In genomic region chr7:84681558-84681957, GRCm38 (mm10) we compare ENCODE assay signal across 17 mouse cellular contexts. TPM values are rescaled to one million over a fixed set of nuclear protein-coding genes. Genes with fewer than 3 reads are reported as not detected.
DNase-seq lines count a peak whose midpoint lies in the region; ATAC-seq and TF ChIP-seq lines count a peak whose summit lies in the region.
"Had no signal": no experiment of that assay in that cellular context is flagged by ENCODE, and none has a peak within 500 bp of the region (broad histone marks: within the 10 kb centered on the region; RNA-seq: fewer than 3 reads in every experiment).

No protein-coding gene starts in this region.

- DNase-seq in midbrain, embryonic 10.5 days (ENCODE audit: low spot score), result no peak
- no peak for DNase-seq in midbrain, embryonic 11.5 days (ENCODE audit: low spot score, missing footprints)
- no peak for DNase-seq in cerebellum, adult 2 months
- no peak for DNase-seq in right cerebral cortex, adult 18-20 months
- DNase-seq: adrenal gland, adult 2 months; cerebellum, adult 18-20 months; kidney, adult 2 months; kidney, postnatal 36 days; liver; right cerebral cortex, postnatal 25 days had no signal

- H3K27me3 ChIP-seq in midbrain, embryonic 10.5 days (ENCODE audit: low read depth, poor library complexity, severe bottlenecking), result no peaks in the 10 kb centered on the region
- no peaks in the 10 kb centered on the region for H3K27me3 ChIP-seq in midbrain, embryonic 11.5 days (ENCODE audit: control insufficient read depth, insufficient read depth, low read length)
- no peaks in the 10 kb centered on the region for H3K27me3 ChIP-seq in myocyte (ENCODE audit: control insufficient read depth, insufficient read depth, insufficient read length)
- H3K27me3 ChIP-seq in cerebellum, adult 2 months (ENCODE audit: control insufficient read depth, insufficient read depth, low read length), result no peaks in the 10 kb centered on the region
- H3K27me3 ChIP-seq: embryonic facial prominence, embryonic 13.5 days; lung, embryonic 15.5 days had no signal

- H3K9ac ChIP-seq in midbrain, embryonic 11.5 days (ENCODE audit: low read length), result no peak overlapping the region
- H3K9ac ChIP-seq: embryonic facial prominence, embryonic 13.5 days; lung, embryonic 15.5 days had no signal

- peaks cover 44% of the 10 kb centered on the region for H3K4me1 ChIP-seq in midbrain, embryonic 10.5 days
- H3K4me1 ChIP-seq in midbrain, embryonic 11.5 days (ENCODE audit: control insufficient read depth, insufficient read depth, low read length), result peaks cover 18% of the 10 kb centered on the region
- no peaks in the 10 kb centered on the region for H3K4me1 ChIP-seq in cerebellum, adult 2 months (ENCODE audit: control insufficient read depth, insufficient read depth, low read length)

- H3K4me3 ChIP-seq in midbrain, embryonic 10.5 days, result no peak overlapping the region
- no peak overlapping the region for H3K4me3 ChIP-seq in midbrain, embryonic 11.5 days (ENCODE audit: low read depth, low read length)
- no peak overlapping the region for H3K4me3 ChIP-seq in myocyte
- no peak overlapping the region for H3K4me3 ChIP-seq in cerebellum, adult 2 months (replicated peaks; ENCODE audit: insufficient read depth, low read depth, low read length)
- H3K4me3 ChIP-seq: embryonic facial prominence, embryonic 13.5 days; lung, embryonic 15.5 days had no signal

- no peak overlapping the region for H3K4me2 ChIP-seq in midbrain, embryonic 11.5 days
- H3K4me2 ChIP-seq in myocyte (ENCODE audit: low read depth), result peak overlapping the region; percentile 0
- H3K4me2 ChIP-seq: embryonic facial prominence, embryonic 13.5 days; lung, embryonic 15.5 days had no signal

- H3K9me3 ChIP-seq in midbrain, embryonic 10.5 days (replicated peaks), result no peaks in the 10 kb centered on the region
- H3K9me3 ChIP-seq in midbrain, embryonic 11.5 days (ENCODE audit: control insufficient read depth, low read length), result no peaks in the 10 kb centered on the region
- H3K9me3 ChIP-seq: embryonic facial prominence, embryonic 13.5 days; lung, embryonic 15.5 days had no signal

- TF ChIP-seq POLR2A in myocyte (IDR thresholded peaks at IDR 0.05; ENCODE audit: insufficient read length, low read depth), result no peak
- no peak for TF ChIP-seq POLR2A in cerebellum, adult 2 months (IDR thresholded peaks at IDR 0.05; ENCODE audit: borderline replicate concordance, insufficient read depth, low read length)

- H3K79me2 ChIP-seq in myocyte (ENCODE audit: control insufficient read depth, insufficient read depth), result peaks cover 84% of the 10 kb centered on the region

- no peak for ATAC-seq in midbrain, embryonic 11.5 days (ENCODE audit: low FRiP score)
- peak; percentile 34 for ATAC-seq in CD4-positive, CD25-positive, alpha-beta regulatory T cell, adult 4 months
- 0 out of 2 replicates have a peak, but pooled peaks have one; percentile 19 for ATAC-seq in common myeloid progenitor, adult 5-6 weeks (replicated peaks; ENCODE audit: low read depth, poor library complexity, severe bottlenecking)
- ATAC-seq: hindbrain, postnatal 0 days had no signal

- H3K27ac ChIP-seq in midbrain, embryonic 10.5 days (replicated peaks), result peak overlapping the region; percentile 33; the same call in 1 of the 2 replicates
- no peak overlapping the region for H3K27ac ChIP-seq in midbrain, embryonic 11.5 days (ENCODE audit: low read depth, low read length)
- no peak overlapping the region for H3K27ac ChIP-seq in cerebellum, adult 2 months (ENCODE audit: insufficient read depth, low read length)
- H3K27ac ChIP-seq: embryonic facial prominence, embryonic 13.5 days; hindbrain, postnatal 0 days; lung, embryonic 15.5 days; macrophage had no signal

- no peaks in the 10 kb centered on the region for H3K36me3 ChIP-seq in midbrain, embryonic 10.5 days
- no peaks in the 10 kb centered on the region for H3K36me3 ChIP-seq in midbrain, embryonic 11.5 days (ENCODE audit: control insufficient read depth, insufficient read depth, low read length)
- no peaks in the 10 kb centered on the region for H3K36me3 ChIP-seq in myocyte (ENCODE audit: control insufficient read depth, insufficient read depth)
- H3K36me3 ChIP-seq: embryonic facial prominence, embryonic 13.5 days; lung, embryonic 15.5 days had no signal

- WGBS in midbrain, embryonic 10.5 days, result 91% methylated on average over 1 of the region's 1 CpGs
- 81% methylated on average over 1 of the region's 1 CpGs for WGBS in midbrain, embryonic 11.5 days
- 98% methylated on average over 1 of the region's 1 CpGs for WGBS in cerebellum, adult 2 months

- no peak overlapping the region for H3ac ChIP-seq in myocyte (ENCODE audit: control insufficient read depth, insufficient read length)

- no peak for TF ChIP-seq CTCF in cerebellum, adult 2 months (IDR thresholded peaks at IDR 0.05; ENCODE audit: borderline replicate concordance, insufficient read depth, low read depth, low read length)

TF ChIP-seq in myocyte, 11 proteins besides CTCF, POLR2A, EP300 and RAD21:
- TF ChIP-seq USF1 (IDR thresholded peaks at IDR 0.05; ENCODE audit: low read depth) (no peak), CEBPB (IDR thresholded peaks at IDR 0.05; ENCODE audit: insufficient read depth, poor library complexity, severe bottlenecking) (peak; percentile 75; the same call in 1 of the 2 replicates), TCF12 (IDR thresholded peaks at IDR 0.05; ENCODE audit: insufficient read depth, poor library complexity, severe bottlenecking) (no peak)

RNA-seq across cellular contexts. Expression of gene Zfand6, which starts 8.2 kb away (rescaled TPM):
- polyA plus RNA-seq in midbrain, embryonic 10.5 days (2016; fragmentation: Nextera tagmentation; extraction: Ambion mirVana), result 162 and 185 TPM in 2 replicates
- polyA plus RNA-seq in midbrain, embryonic 11.5 days (2014; fragmentation: Nextera tagmentation; extraction: Ambion mirVana), result 245 and 246 TPM in 2 replicates
- 100 to 1,000 TPM; 110 to 144 TPM for polyA plus RNA-seq in CD4-positive, CD25-positive, alpha-beta regulatory T cell, adult 4 months (2017; shearing (Covaris generic))
- total RNA-seq in common myeloid progenitor, adult 5-6 weeks (2017), result 80.8 and 84.3 TPM in 2 replicates
- polyA plus RNA-seq in myocyte (2012; fragmentation: generic; extraction: Trizol), result 34.7 TPM
- 88.9 and 91.5 TPM in 2 replicates for polyA plus RNA-seq in cerebellum, adult 2 months (2012; rRNA removed)
